Mouse (Mus musculus) forelimb bud, embryonic 11.5 days (tissue): ENCODE results near the gene Tmbim4.
A peak's percentile ranks its signal among the peaks of the same experiment; 100 is the strongest.

Experiments used
- DNase-seq: peaks from one replicate; pipeline ENCODE4 v3.0.0-alpha.2; 2012; ENCODE audit warnings: low read depth, low spot score

Tmbim4 gene

GRCm38 (mm10) chr10:120245681-120246080, 44.3 kb downstream of the Tmbim4 start:
- DNase-seq = no peak

- DNase-seq = peak; percentile 95
These were observed 45.8 kb downstream of the Tmbim4 start for GRCm38 (mm10) chr10:120246994-120247750.

- DNase-seq = no peak
These were observed 49.7 kb downstream of the Tmbim4 start for GRCm38 (mm10) chr10:120250911-120251683.

GRCm38 (mm10) chr10:120251791-120252190, 50.4 kb downstream of the Tmbim4 start:
- no peak for DNase-seq

GRCm38 (mm10) chr10:120252800-120253199, 51.4 kb downstream of the Tmbim4 start:
- no peak for DNase-seq

- peak; percentile 72 for DNase-seq
These were observed 55.8 kb downstream of the Tmbim4 start for GRCm38 (mm10) chr10:120257231-120257630.

- no peak for DNase-seq
These were observed 66.4 kb downstream of the Tmbim4 start for GRCm38 (mm10) chr10:120267790-120268189.

- no peak for DNase-seq
These were observed 68.6 kb downstream of the Tmbim4 start for GRCm38 (mm10) chr10:120269946-120270345.

GRCm38 (mm10) chr10:120270777-120271176, 69.4 kb downstream of the Tmbim4 start:
- DNase-seq = peak; percentile 59

GRCm38 (mm10) chr10:120271318-120271717, 69.9 kb downstream of the Tmbim4 start:
- DNase-seq = no peak

GRCm38 (mm10) chr10:120271879-120272269, 70.5 kb downstream of the Tmbim4 start:
- no peak for DNase-seq

- DNase-seq = peak; percentile 77
These were observed 71.0 kb downstream of the Tmbim4 start for GRCm38 (mm10) chr10:120272270-120272883.

GRCm38 (mm10) chr10:120273335-120273734, 71.9 kb downstream of the Tmbim4 start:
- DNase-seq = no peak
